Mouse (Mus musculus): ENCODE data around the gene Ift122. TPM values are rescaled to one million over a fixed set of nuclear protein-coding genes. Genes with fewer than 3 reads are reported as not detected.

Gene Ift122
- polyA plus RNA-seq, 1 experiment from 2014 or later = 2.7 TPM

GRCm38 (mm10) chr6:115962439-115963085 lies 109.3 kb downstream of the Ift122 start:
- no peak for ATAC-seq (ENCODE audit: low read depth)
- H3K27ac ChIP-seq (ENCODE audit: low read length) = no peak overlapping the region
- no peak overlapping the region for H3K9ac ChIP-seq (ENCODE audit: low read depth, low read length)
- no peaks in the 10 kb centered on the region for H3K4me1 ChIP-seq (ENCODE audit: control insufficient read depth, low read depth, low read length)
- H3K4me2 ChIP-seq (ENCODE audit: low read depth, low read length) = no peak overlapping the region
- no peaks in the 10 kb centered on the region for H3K9me3 ChIP-seq (replicated peaks; ENCODE audit: control insufficient read depth, low read length)
- H3K36me3 ChIP-seq (ENCODE audit: control insufficient read depth, insufficient read depth) = no peaks in the 10 kb centered on the region
- no peaks in the 10 kb centered on the region for H3K27me3 ChIP-seq (ENCODE audit: control insufficient read depth, insufficient read depth, low read depth, low read length)
- WGBS (ENCODE audit: insufficient replicate concordance) = 70% methylated on average over 23 of the region's 23 CpGs
- H3K4me3 ChIP-seq (ENCODE audit: low read depth, low read length) = no peak overlapping the region

GRCm38 (mm10) chr6:115963656-115964055 lies 110.4 kb downstream of the Ift122 start:
- WGBS (ENCODE audit: insufficient replicate concordance) = 69% methylated on average over 9 of the region's 9 CpGs
- Histone ChIP-seq H3K36me3 (ENCODE audit: control insufficient read depth, insufficient read depth) (no peaks in the 10 kb centered on the region), H3K27ac (ENCODE audit: low read length) (no peak overlapping the region), H3K9me3 (replicated peaks; ENCODE audit: control insufficient read depth, low read length) (no peaks in the 10 kb centered on the region), H3K9ac (ENCODE audit: low read depth, low read length) (no peak overlapping the region), H3K4me1 (ENCODE audit: control insufficient read depth, low read depth, low read length) (no peaks in the 10 kb centered on the region; the same call in 1 of the 2 replicates), H3K4me3 (ENCODE audit: low read depth, low read length) (no peak overlapping the region), H3K4me2 (ENCODE audit: low read depth, low read length) (no peak overlapping the region), H3K27me3 (ENCODE audit: control insufficient read depth, insufficient read depth, low read depth, low read length) (no peaks in the 10 kb centered on the region)
- no peak for ATAC-seq (ENCODE audit: low read depth)

GRCm38 (mm10) chr6:115966227-115966966 lies 113.1 kb downstream of the Ift122 start:
- 70% methylated on average over 19 of the region's 19 CpGs for WGBS (ENCODE audit: insufficient replicate concordance)
- no peak overlapping the region for H3K9ac ChIP-seq (ENCODE audit: low read depth, low read length)
- no peak overlapping the region for H3K4me2 ChIP-seq (ENCODE audit: low read depth, low read length)
- ATAC-seq (ENCODE audit: low read depth) = no peak
- H3K27ac ChIP-seq (ENCODE audit: low read length) = no peak overlapping the region
- H3K27me3 ChIP-seq (ENCODE audit: control insufficient read depth, insufficient read depth, low read depth, low read length) = no peaks in the 10 kb centered on the region
- H3K9me3 ChIP-seq (replicated peaks; ENCODE audit: control insufficient read depth, low read length) = no peaks in the 10 kb centered on the region
- no peak overlapping the region for H3K4me3 ChIP-seq (ENCODE audit: low read depth, low read length)
- H3K4me1 ChIP-seq (ENCODE audit: control insufficient read depth, low read depth, low read length) = no peaks in the 10 kb centered on the region; the same call in none of the 2 replicates
- no peaks in the 10 kb centered on the region for H3K36me3 ChIP-seq (ENCODE audit: control insufficient read depth, insufficient read depth)

- Histone ChIP-seq H3K36me3 (ENCODE audit: control insufficient read depth, insufficient read depth) (no peaks in the 10 kb centered on the region), H3K4me2 (ENCODE audit: low read depth, low read length) (no peak overlapping the region), H3K4me3 (ENCODE audit: low read depth, low read length) (no peak overlapping the region), H3K4me1 (ENCODE audit: control insufficient read depth, low read depth, low read length) (no peaks in the 10 kb centered on the region; the same call in none of the 2 replicates), H3K9ac (ENCODE audit: low read depth, low read length) (no peak overlapping the region), H3K27ac (ENCODE audit: low read length) (no peak overlapping the region), H3K27me3 (ENCODE audit: control insufficient read depth, insufficient read depth, low read depth, low read length) (no peaks in the 10 kb centered on the region), H3K9me3 (replicated peaks; ENCODE audit: control insufficient read depth, low read length) (no peaks in the 10 kb centered on the region)
- no peak for ATAC-seq (ENCODE audit: low read depth)
- 68% methylated on average over 15 of the region's 15 CpGs for WGBS (ENCODE audit: insufficient replicate concordance)
Observed at GRCm38 (mm10) chr6:115967291-115967880, 114.1 kb downstream of the Ift122 start.

- 56% methylated on average over 5 of the region's 5 CpGs for WGBS (ENCODE audit: insufficient replicate concordance)
- Histone ChIP-seq H3K4me2 (ENCODE audit: low read depth, low read length) (no peak overlapping the region), H3K9ac (ENCODE audit: low read depth, low read length) (no peak overlapping the region)
Observed at GRCm38 (mm10) chr6:115968086-115968485, 114.8 kb downstream of the Ift122 start.

GRCm38 (mm10) chr6:115968700-115969099 lies 115.4 kb downstream of the Ift122 start:
- H3K36me3 ChIP-seq (ENCODE audit: control insufficient read depth, insufficient read depth) = no peaks in the 10 kb centered on the region
- ATAC-seq (ENCODE audit: low read depth) = no peak
- H3K27me3 ChIP-seq (ENCODE audit: control insufficient read depth, insufficient read depth, low read depth, low read length) = no peaks in the 10 kb centered on the region
- no peak overlapping the region for H3K27ac ChIP-seq (ENCODE audit: low read length)
- H3K4me2 ChIP-seq (ENCODE audit: low read depth, low read length) = no peak overlapping the region
- H3K4me3 ChIP-seq (ENCODE audit: low read depth, low read length) = no peak overlapping the region
- H3K9me3 ChIP-seq (replicated peaks; ENCODE audit: control insufficient read depth, low read length) = no peaks in the 10 kb centered on the region
- no peaks in the 10 kb centered on the region; the same call in none of the 2 replicates for H3K4me1 ChIP-seq (ENCODE audit: control insufficient read depth, low read depth, low read length)
- 65% methylated on average over 6 of the region's 6 CpGs for WGBS (ENCODE audit: insufficient replicate concordance)
- H3K9ac ChIP-seq (ENCODE audit: low read depth, low read length) = no peak overlapping the region

More at GRCm38 (mm10) chr6:115968086-115968485, 114.8 kb downstream of the Ift122 start:
- no peaks in the 10 kb centered on the region for H3K9me3 ChIP-seq (replicated peaks; ENCODE audit: control insufficient read depth, low read length)
- no peak overlapping the region for H3K4me3 ChIP-seq (ENCODE audit: low read depth, low read length)
- H3K4me1 ChIP-seq (ENCODE audit: control insufficient read depth, low read depth, low read length) = no peaks in the 10 kb centered on the region; the same call in none of the 2 replicates
- no peak for ATAC-seq (ENCODE audit: low read depth)
- no peak overlapping the region for H3K27ac ChIP-seq (ENCODE audit: low read length)
- no peaks in the 10 kb centered on the region for H3K27me3 ChIP-seq (ENCODE audit: control insufficient read depth, insufficient read depth, low read depth, low read length)
- no peaks in the 10 kb centered on the region for H3K36me3 ChIP-seq (ENCODE audit: control insufficient read depth, insufficient read depth)

- no peak overlapping the region for H3K9ac ChIP-seq (ENCODE audit: low read depth, low read length)
- H3K4me3 ChIP-seq (ENCODE audit: low read depth, low read length) = no peak overlapping the region
- ATAC-seq (ENCODE audit: low read depth) = no peak
- no peaks in the 10 kb centered on the region for H3K27me3 ChIP-seq (ENCODE audit: control insufficient read depth, insufficient read depth, low read depth, low read length)
- H3K4me1 ChIP-seq (ENCODE audit: control insufficient read depth, low read depth, low read length) = no peaks in the 10 kb centered on the region; the same call in none of the 2 replicates
- H3K9me3 ChIP-seq (replicated peaks; ENCODE audit: control insufficient read depth, low read length) = no peaks in the 10 kb centered on the region
- no peak overlapping the region for H3K4me2 ChIP-seq (ENCODE audit: low read depth, low read length)
- no peak overlapping the region for H3K27ac ChIP-seq (ENCODE audit: low read length)
- no peaks in the 10 kb centered on the region for H3K36me3 ChIP-seq (ENCODE audit: control insufficient read depth, insufficient read depth)
- WGBS (ENCODE audit: insufficient replicate concordance) = 60% methylated on average over 9 of the region's 9 CpGs
Observed at GRCm38 (mm10) chr6:115969103-115969502, 115.8 kb downstream of the Ift122 start.

GRCm38 (mm10) chr6:115969952-115970351 lies 116.7 kb downstream of the Ift122 start:
- no peaks in the 10 kb centered on the region for H3K27me3 ChIP-seq (ENCODE audit: control insufficient read depth, insufficient read depth, low read depth, low read length)
- H3K9ac ChIP-seq (ENCODE audit: low read depth, low read length) = no peak overlapping the region
- H3K27ac ChIP-seq (ENCODE audit: low read length) = no peak overlapping the region
- H3K9me3 ChIP-seq (replicated peaks; ENCODE audit: control insufficient read depth, low read length) = no peaks in the 10 kb centered on the region
- H3K4me3 ChIP-seq (ENCODE audit: low read depth, low read length) = no peak overlapping the region
- H3K36me3 ChIP-seq (ENCODE audit: control insufficient read depth, insufficient read depth) = no peaks in the 10 kb centered on the region
- ATAC-seq (ENCODE audit: low read depth) = no peak
- 45% methylated on average over 4 of the region's 6 CpGs for WGBS (ENCODE audit: insufficient replicate concordance)
- H3K4me1 ChIP-seq (ENCODE audit: control insufficient read depth, low read depth, low read length) = no peaks in the 10 kb centered on the region; the same call in none of the 2 replicates
- no peak overlapping the region for H3K4me2 ChIP-seq (ENCODE audit: low read depth, low read length)

All from liver, embryonic 16.5 days (tissue).